Mouse (Mus musculus) layer of hippocampus, postnatal 10 days (tissue): ENCODE measurements around the gene Shroom4. TPM values are rescaled to one million over a fixed set of nuclear protein-coding genes. Genes with fewer than 3 reads are reported as not detected.
"Not testable (repeated sequence)": the region's sequence is repeated elsewhere in the genome, so short reads cannot be mapped to it uniquely, and the experiment has no call there.

Source experiments
- DNase-seq, 2 experiments: peaks; one replicate each; pipeline ENCODE4 v3.0.0; 2021; ENCODE audit warnings: low spot score in 2 of 2
- long read RNA-seq: library from polyadenylated mRNA; stranded (forward); transcript quantifications from one replicate; pipeline ENCODE4 v2.0.0, GENCODE M21; 2023
- total RNA-seq, 2 experiments: library from RNA; stranded (reverse); gene quantifications; 2 replicates each; pipeline ENCODE4 v1.2.3; 2021

Shroom4 gene
- 1 to 10 TPM; 5.9 TPM for total RNA-seq
- long read RNA-seq, partial matches to known transcripts: 0 of 2 reads
- long read RNA-seq, other reads (novel, unspliced or antisense): 2 of 2 reads

DNA sequence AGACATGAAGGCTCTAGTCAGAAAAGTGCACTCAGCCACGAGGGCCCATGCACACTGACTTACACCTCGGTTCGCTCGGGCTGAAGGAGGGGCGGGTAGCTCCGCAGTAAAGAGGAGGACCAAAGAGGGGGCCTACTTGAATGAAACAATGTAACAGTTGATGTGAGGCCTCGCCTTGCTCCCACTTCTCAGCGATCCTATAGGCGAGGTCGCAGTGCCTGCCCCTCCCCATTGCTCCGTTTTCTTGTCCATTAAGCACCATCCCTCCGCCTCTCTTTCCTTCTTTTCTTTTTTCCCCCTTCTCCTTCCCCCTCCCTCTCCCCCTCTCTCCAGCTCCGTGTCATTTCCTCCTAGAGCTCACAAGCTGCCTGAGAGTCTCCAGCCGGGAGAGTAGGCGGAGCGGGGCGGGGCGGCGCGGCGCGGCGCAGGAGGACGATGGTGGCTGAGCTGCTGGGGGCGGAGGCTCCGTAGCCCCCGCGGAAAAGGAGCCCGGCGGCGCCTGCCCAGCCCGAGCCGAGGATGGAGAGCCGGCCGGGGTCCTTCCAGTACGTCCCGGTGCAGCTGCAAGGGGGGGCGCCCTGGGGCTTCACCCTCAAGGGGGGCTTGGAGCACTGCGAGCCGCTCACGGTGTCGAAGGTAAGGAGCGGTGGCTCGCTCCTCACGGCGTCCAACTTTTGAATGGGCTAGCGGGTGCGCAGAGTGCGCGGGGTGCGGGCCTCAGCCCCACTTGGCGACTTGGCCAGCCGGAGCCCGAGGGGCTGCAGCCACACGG, at the start of gene Shroom4:
Gene Shroom4, plus strand, starts transcription at position 229 of the 772 bp plus-strand sequence.
- peak; percentile 46 to 59 for DNase-seq

- DNase-seq: no peak
Observed at GRCm38 (mm10) chrX:6356876-6357275, 42.8 kb upstream of the Shroom4 start.

DNA sequence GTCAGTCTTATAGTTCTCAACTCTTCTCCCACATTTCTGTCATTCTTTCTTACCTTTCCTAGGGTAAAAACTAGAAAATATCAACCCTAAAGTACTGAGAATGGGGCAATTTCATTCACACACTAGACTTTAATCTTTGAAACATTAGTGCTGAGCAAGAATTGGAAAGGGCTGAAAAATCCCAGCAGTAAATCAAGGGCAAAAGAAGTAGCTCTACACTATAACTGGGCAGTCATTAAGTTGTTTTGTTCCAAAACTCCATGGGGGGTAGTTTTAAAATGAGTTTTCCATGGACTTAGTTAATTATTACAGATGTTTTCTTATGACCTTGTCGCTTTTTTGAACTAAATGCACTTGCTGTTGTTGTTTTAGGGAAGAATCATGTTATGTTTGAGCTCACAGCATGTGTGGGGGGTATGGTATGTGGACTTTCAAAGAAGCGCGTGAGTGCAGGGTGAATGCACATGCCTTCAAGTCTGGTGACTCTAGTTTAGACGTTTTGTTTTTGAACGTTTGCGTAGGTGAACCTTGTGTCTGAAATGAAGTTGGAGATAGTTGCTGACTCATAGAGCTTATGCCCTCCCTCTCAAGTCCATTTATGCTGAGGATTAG, 42.0 kb upstream of the Shroom4 start:
- no peak for DNase-seq

GRCm38 (mm10) chrX:6368822-6369221, 30.8 kb upstream of the Shroom4 start:
- no peak for DNase-seq

GRCm38 (mm10) chrX:6370706-6371105, 28.9 kb upstream of the Shroom4 start:
- DNase-seq: no peak

- DNase-seq: no peak
Observed at GRCm38 (mm10) chrX:6393861-6394260, 5.8 kb upstream of the Shroom4 start.

DNA sequence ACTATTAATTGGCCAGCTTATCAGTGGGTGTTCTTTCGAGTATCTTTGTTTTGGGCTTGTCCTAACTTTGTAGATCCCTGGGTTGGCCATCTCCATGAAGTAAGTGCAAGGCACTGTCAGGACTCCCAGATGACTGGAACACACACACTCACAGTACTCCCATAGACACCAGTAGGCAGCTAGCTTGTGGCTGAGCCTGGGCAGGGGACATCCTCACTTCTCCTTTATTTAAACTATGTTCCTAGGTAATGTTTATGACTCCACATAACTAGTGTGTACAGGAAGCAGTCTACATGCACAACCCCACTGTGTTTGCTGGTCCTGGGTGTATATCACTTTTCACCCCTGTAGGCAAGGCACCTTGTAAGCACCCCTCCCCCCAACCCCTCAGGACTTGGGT, 461 bp upstream of the Shroom4 start:
- DNase-seq: peak in 1 of 2 experiments; percentile 9

- peak; percentile 12 to 26 for DNase-seq
Observed at GRCm38 (mm10) chrX:6400398-6401020, 855 bp downstream of the Shroom4 start.

GRCm38 (mm10) chrX:6402921-6403320, 3.3 kb downstream of the Shroom4 start:
- no peak for DNase-seq

DNA sequence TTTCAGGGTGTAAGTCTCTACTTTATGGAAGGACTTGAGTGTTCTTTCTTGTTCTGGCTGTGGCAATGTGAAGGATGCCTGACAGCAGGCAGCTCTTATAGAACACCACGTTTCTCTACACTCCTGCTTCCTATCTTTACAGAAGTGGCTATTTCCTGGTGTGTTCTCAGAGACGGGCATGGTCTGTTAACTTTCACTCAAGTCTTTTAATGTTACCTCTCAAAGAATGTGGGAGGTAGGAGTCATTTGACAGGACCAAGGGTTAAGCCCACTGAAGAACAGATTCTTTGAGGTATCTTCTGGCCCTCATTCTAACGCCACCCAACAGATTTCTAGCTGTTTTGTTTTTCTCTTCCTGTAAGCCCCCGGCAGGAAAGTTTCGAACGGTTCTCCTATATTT, 9.5 kb downstream of the Shroom4 start:
- no peak for DNase-seq

DNA sequence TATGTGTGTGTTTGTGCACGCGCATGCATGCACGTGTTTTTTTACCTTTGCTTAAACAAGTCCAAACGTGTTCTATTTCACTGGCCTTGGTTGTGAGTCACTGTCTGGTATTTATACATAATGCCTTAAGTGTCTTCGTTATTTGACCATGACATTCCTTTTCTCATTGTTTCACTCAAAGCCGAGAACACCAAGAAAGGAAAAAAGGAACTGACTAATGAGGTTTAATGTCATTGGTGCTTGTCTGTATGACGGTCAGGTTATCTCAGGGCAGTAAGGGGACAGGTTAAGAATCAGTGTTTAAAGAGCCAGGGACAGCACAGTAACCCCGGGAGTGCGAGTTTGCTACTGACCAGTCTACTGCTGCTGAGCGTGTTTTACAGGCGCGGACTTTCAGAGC, 15.8 kb downstream of the Shroom4 start:
- DNase-seq: no peak

- no peak for DNase-seq
Observed at GRCm38 (mm10) chrX:6415936-6416335, 16.3 kb downstream of the Shroom4 start.

- DNase-seq: no peak
Observed at GRCm38 (mm10) chrX:6418140-6418539, 18.5 kb downstream of the Shroom4 start.

- DNase-seq: no peak
Observed at GRCm38 (mm10) chrX:6435260-6435659, 35.6 kb downstream of the Shroom4 start.

GRCm38 (mm10) chrX:6446422-6446821, 46.8 kb downstream of the Shroom4 start:
- no peak for DNase-seq

- DNase-seq: peak; percentile 12 to 45
Observed at GRCm38 (mm10) chrX:6448001-6448400, 48.3 kb downstream of the Shroom4 start.

DNA sequence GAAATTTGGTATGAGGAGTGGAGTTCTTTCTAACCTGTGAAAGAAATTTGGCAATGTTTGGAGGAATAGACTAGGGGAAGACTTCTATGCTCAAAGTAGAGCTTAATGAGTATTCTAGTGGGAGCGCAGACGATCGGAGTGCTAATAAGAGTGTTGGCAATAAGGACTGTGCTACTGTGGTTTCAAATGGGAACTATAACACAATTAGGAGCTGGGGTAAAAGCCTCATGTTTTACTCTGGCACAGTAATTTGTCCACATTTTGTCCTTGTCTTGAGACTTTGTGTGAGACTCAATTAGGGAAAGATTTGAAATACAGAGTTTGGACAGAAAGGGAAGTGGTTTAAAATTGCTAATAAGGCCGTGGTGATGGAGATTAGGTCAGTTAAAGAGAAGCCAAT, 53.6 kb downstream of the Shroom4 start:
- no peak for DNase-seq

DNA sequence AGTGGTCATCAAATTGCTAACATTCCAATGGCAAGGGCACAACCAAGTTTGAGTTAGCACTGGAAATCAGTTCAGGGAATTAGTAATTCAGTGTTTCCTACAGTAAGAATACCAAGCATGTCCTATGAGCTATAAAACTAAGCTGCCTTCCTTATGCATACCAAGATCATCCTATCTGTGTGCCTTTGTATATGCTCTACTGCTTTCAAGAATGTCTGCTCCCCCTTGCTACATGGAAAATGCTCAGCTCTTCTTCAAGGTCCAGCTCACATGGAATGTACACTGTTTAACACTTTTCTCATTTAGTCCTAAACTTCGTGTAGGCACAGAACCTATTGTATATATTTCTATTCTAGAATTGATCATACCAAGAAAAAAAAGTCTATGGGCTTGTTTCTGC, 69.6 kb downstream of the Shroom4 start:
- DNase-seq: not testable (repeated sequence)

DNA sequence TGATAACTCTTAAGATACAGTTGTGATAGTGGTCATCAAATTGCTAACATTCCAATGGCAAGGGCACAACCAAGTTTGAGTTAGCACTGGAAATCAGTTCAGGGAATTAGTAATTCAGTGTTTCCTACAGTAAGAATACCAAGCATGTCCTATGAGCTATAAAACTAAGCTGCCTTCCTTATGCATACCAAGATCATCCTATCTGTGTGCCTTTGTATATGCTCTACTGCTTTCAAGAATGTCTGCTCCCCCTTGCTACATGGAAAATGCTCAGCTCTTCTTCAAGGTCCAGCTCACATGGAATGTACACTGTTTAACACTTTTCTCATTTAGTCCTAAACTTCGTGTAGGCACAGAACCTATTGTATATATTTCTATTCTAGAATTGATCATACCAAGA, 72.9 kb downstream of the Shroom4 start:
- DNase-seq: not testable (repeated sequence)

- no peak for DNase-seq
Observed at GRCm38 (mm10) chrX:6475177-6475576, 75.5 kb downstream of the Shroom4 start.

GRCm38 (mm10) chrX:6482268-6482667, 82.6 kb downstream of the Shroom4 start:
- no peak for DNase-seq

DNA sequence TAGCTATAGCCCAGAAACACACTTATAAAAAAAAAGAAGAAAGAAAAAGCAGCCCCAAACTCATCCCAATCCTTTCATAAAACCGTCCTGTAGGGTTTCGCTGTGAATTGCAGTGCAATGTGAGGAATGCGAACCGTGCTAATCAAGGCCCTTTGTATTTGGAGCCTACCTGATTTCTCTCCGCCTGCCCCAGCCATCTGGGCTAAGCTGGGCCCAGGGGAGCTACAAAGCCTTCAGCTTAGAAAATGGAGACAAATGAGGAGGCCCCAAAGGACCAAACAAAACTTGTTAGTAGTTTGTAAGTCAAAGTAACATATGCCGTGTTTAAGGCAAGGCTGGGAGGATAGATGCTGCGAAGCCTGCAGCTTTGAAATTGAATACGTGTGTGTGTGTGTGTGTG, 84.2 kb downstream of the Shroom4 start:
- DNase-seq: no peak
